Mouse (Mus musculus) layer of hippocampus, adult 9-11 months (tissue): ENCODE results near the gene Pfkm.

Experiments
- DNase-seq: peaks from one replicate; pipeline ENCODE4 v3.0.0; 2022

The Pfkm gene

GRCm38 (mm10) chr15:98092372-98093120, at the start of gene Pfkm:
TSS of gene Pfkm (plus strand) at chr15:98092589.
- no peak for DNase-seq

- DNase-seq, result no peak
These were observed 48.4 kb upstream of the Pfkm start for GRCm38 (mm10) chr15:98043967-98044366.

- no peak for DNase-seq
These were observed 48.0 kb upstream of the Pfkm start for GRCm38 (mm10) chr15:98044387-98044786.

- DNase-seq, result no peak
These were observed 43.3 kb upstream of the Pfkm start for GRCm38 (mm10) chr15:98048918-98049700.

- no peak for DNase-seq
These were observed 40.7 kb upstream of the Pfkm start for GRCm38 (mm10) chr15:98051685-98052084.

GRCm38 (mm10) chr15:98055246-98055645, 37.1 kb upstream of the Pfkm start:
- peak; percentile 26 for DNase-seq

GRCm38 (mm10) chr15:98065881-98066280, 26.5 kb upstream of the Pfkm start:
- DNase-seq, result no peak

- no peak for DNase-seq
These were observed 25.8 kb upstream of the Pfkm start for GRCm38 (mm10) chr15:98066602-98067001.

GRCm38 (mm10) chr15:98067492-98067891, 24.9 kb upstream of the Pfkm start:
- no peak for DNase-seq

- DNase-seq, result no peak
These were observed 23.9 kb upstream of the Pfkm start for GRCm38 (mm10) chr15:98068506-98068905.

GRCm38 (mm10) chr15:98069566-98070245, 22.7 kb upstream of the Pfkm start:
- no peak for DNase-seq

- DNase-seq, result no peak
These were observed 22.0 kb upstream of the Pfkm start for GRCm38 (mm10) chr15:98070376-98070775.

- no peak for DNase-seq
These were observed 17.9 kb upstream of the Pfkm start for GRCm38 (mm10) chr15:98074521-98074920.

- no peak for DNase-seq
These were observed 17.4 kb upstream of the Pfkm start for GRCm38 (mm10) chr15:98075034-98075433.

GRCm38 (mm10) chr15:98076901-98077300, 15.5 kb upstream of the Pfkm start:
- no peak for DNase-seq

- DNase-seq, result no peak
These were observed 3.5 kb upstream of the Pfkm start for GRCm38 (mm10) chr15:98088889-98089288.

- DNase-seq, result no peak
These were observed 2.8 kb upstream of the Pfkm start for GRCm38 (mm10) chr15:98089421-98090183.

- no peak for DNase-seq
These were observed 548 bp upstream of the Pfkm start for GRCm38 (mm10) chr15:98091841-98092240.

GRCm38 (mm10) chr15:98093121-98094011, 977 bp downstream of the Pfkm start, which contains the start of gene Senp1:
TSS of gene Senp1 (minus strand) at chr15:98093744.
- DNase-seq, result peak; percentile 89

GRCm38 (mm10) chr15:98094905-98095304, 2.5 kb downstream of the Pfkm start:
- DNase-seq, result no peak

- no peak for DNase-seq
These were observed 4.6 kb downstream of the Pfkm start for GRCm38 (mm10) chr15:98096957-98097356.

GRCm38 (mm10) chr15:98098519-98098918, 6.1 kb downstream of the Pfkm start:
- DNase-seq, result no peak
